ENCODE assay signal across 11 mouse cellular contexts in genomic region chr2:115813316-115813715, GRCm38 (mm10).
DNase-seq lines count a peak whose midpoint lies in the region; ATAC-seq lines count a peak whose summit lies in the region.
"Had no signal": no experiment of that assay in that cellular context is flagged by ENCODE, and none has a peak within 500 bp of the region (broad histone marks: within the 10 kb centered on the region; RNA-seq: fewer than 3 reads in every experiment).

No protein-coding gene starts in this region.

- intact Hi-C loops in left cerebral cortex, postnatal 36 days (cut with DNase I): no loop called here

- no peak overlapping the region for H3K9ac ChIP-seq in kidney, embryonic 14.5 days (ENCODE audit: low read depth, low read length)
- H3K9ac ChIP-seq: liver, embryonic 14.5 days; stomach, embryonic 15.5 days had no signal

- H3K36me3 ChIP-seq in kidney, embryonic 14.5 days (ENCODE audit: control insufficient read depth, insufficient read depth, low read length): no peaks in the 10 kb centered on the region
- H3K36me3 ChIP-seq: stomach, embryonic 15.5 days had no signal

- no peak overlapping the region for H3K4me3 ChIP-seq in kidney, embryonic 14.5 days (ENCODE audit: low read length)
- H3K4me3 ChIP-seq: gastrocnemius, adult 2 months; stomach, embryonic 15.5 days had no signal

- no peaks in the 10 kb centered on the region for H3K9me3 ChIP-seq in kidney, embryonic 14.5 days (ENCODE audit: control insufficient read depth, low read length)
- H3K9me3 ChIP-seq: stomach, embryonic 15.5 days had no signal

- no peaks in the 10 kb centered on the region for H3K27me3 ChIP-seq in kidney, embryonic 14.5 days (ENCODE audit: control insufficient read depth, insufficient read depth, low read length)
- H3K27me3 ChIP-seq: stomach, embryonic 15.5 days had no signal

- no peak for DNase-seq in kidney, adult 18-20 months
- peak; percentile 12 for DNase-seq in embryo, embryonic 9.5 days (ENCODE audit: extremely low spot score)
- peak; percentile 47 for DNase-seq in forelimb bud, embryonic 11.5 days (ENCODE audit: low read depth, low spot score)
- peak; percentile 63 for DNase-seq in mesoderm, embryonic 11.5 days (ENCODE audit: low read depth, low spot score)
- no peak for DNase-seq in spleen, postnatal 36 days (ENCODE audit: low spot score in 2 of 2)
- DNase-seq in left cerebral cortex, postnatal 36 days (ENCODE audit: low spot score in 2 of 2): no peak
- DNase-seq: gastrocnemius, adult 2 months had no signal

- WGBS in kidney, embryonic 14.5 days: 5% methylated on average over 11 of the region's 11 CpGs

- peaks cover 16% of the 10 kb centered on the region for H3K4me1 ChIP-seq in kidney, embryonic 14.5 days (ENCODE audit: control insufficient read depth, insufficient read depth, low read length)

- ATAC-seq in kidney, embryonic 14.5 days (ENCODE audit: low FRiP score, low TSS enrichment): peak; percentile 89
- ATAC-seq in cerebellum, adult (ENCODE audit: insufficient number of reproducible peaks, low FRiP score, low TSS enrichment): no peak

- peak overlapping the region; percentile 60; the same call in 1 of the 2 replicates for H3K27ac ChIP-seq in kidney, embryonic 14.5 days (ENCODE audit: low read depth, low read length)
- H3K27ac ChIP-seq: gastrocnemius, adult 2 months; liver, embryonic 14.5 days; stomach, embryonic 15.5 days had no signal

- peak overlapping the region; percentile 33 for H3K4me2 ChIP-seq in kidney, embryonic 14.5 days (replicated peaks; ENCODE audit: low read depth, low read length)
- H3K4me2 ChIP-seq: stomach, embryonic 15.5 days had no signal

Comparison
In these comparisons a context has a peak if more than half of its experiments do, and no peak if none do; other contexts are left out.
1. DNase-seq: peak in embryo, embryonic 9.5 days (single experiment), forelimb bud, embryonic 11.5 days (single experiment) and mesoderm, embryonic 11.5 days (single experiment); none in kidney, adult 18-20 months (single experiment), spleen, postnatal 36 days (0 of 2) and left cerebral cortex, postnatal 36 days (0 of 2).